Comparison of ENCODE assay signal across 19 mouse cellular contexts in genomic region chr16:81587565-81588107, GRCm38 (mm10).
"Had no signal": no experiment of that assay in that cellular context is flagged by ENCODE, and none has a peak within 500 bp of the region (broad histone marks: within the 10 kb centered on the region; RNA-seq: fewer than 3 reads in every experiment).

No protein-coding gene starts in this region.

- H3K4me1 ChIP-seq: limb, embryonic 10.5 days; limb, embryonic 13.5 days; liver, embryonic 12.5 days; liver, embryonic 15.5 days; lung, embryonic 15.5 days; megakaryocyte, embryonic 14.5 days; midbrain, embryonic 10.5 days had no signal

- H3K4me3 ChIP-seq: layer of hippocampus, adult 2 months; limb, embryonic 10.5 days; limb, embryonic 13.5 days; liver, embryonic 12.5 days; liver, embryonic 15.5 days; lung, embryonic 15.5 days; megakaryocyte, embryonic 14.5 days; midbrain, embryonic 10.5 days had no signal

- ATAC-seq: liver, embryonic 12.5 days had no signal

- H3K27ac ChIP-seq: kidney, postnatal 0 days; layer of hippocampus, adult 2 months; limb, embryonic 10.5 days; limb, embryonic 13.5 days; liver, embryonic 12.5 days; liver, embryonic 15.5 days; lung, embryonic 15.5 days; midbrain, embryonic 10.5 days had no signal

- DNase-seq: kidney, adult 2 months; kidney, postnatal 25 days; layer of hippocampus, adult 9-11 months; liver; lung, adult 18-20 months; lung, postnatal 10 days; lung, postnatal 36 days; midbrain, embryonic 14.5 days; thymus, adult 18-20 months; thymus, postnatal 36 days had no signal

- H3K4me2 ChIP-seq: limb, embryonic 13.5 days; liver, embryonic 12.5 days; liver, embryonic 15.5 days; lung, embryonic 15.5 days had no signal

- H3K9ac ChIP-seq: limb, embryonic 13.5 days; liver, embryonic 12.5 days; liver, embryonic 15.5 days; lung, embryonic 15.5 days had no signal

- H3K9me3 ChIP-seq: limb, embryonic 10.5 days; limb, embryonic 13.5 days; liver, embryonic 12.5 days; liver, embryonic 15.5 days; lung, embryonic 15.5 days; megakaryocyte, embryonic 14.5 days; midbrain, embryonic 10.5 days had no signal

- H3K27me3 ChIP-seq: limb, embryonic 13.5 days; liver, embryonic 12.5 days; liver, embryonic 15.5 days; lung, embryonic 15.5 days; megakaryocyte, embryonic 14.5 days had no signal

- H3K36me3 ChIP-seq: limb, embryonic 10.5 days; limb, embryonic 13.5 days; liver, embryonic 12.5 days; liver, embryonic 15.5 days; lung, embryonic 15.5 days; midbrain, embryonic 10.5 days had no signal
